Mouse (Mus musculus): ENCODE results near the gene Olfr6.

DNA sequence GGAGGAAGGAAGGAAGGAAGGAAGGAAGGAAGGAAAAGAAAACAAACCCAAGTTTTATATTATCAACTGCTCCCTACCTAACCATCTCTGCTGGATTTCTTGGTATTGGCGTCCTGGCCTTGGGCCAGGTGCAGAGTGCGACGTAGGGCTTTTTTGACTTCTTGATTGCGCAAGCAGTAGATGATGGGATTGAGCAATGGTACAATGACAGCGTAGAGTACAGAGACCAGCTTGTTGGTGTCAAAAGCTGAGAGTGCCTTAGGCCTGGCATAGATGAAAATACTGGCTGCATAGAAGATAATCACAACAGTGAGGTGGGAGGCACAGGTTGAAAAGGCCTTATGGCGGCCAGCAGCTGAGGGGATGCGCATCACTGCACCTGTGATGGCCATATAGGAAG lies 37.1 kb upstream of the Olfr6 start:
- TF ChIP-seq GATA1 (IDR thresholded peaks at IDR 0.05; ENCODE audit: low read length) (no peak), TAL1 (IDR thresholded peaks at IDR 0.05; ENCODE audit: low read length) (no peak)

Data from erythroblast, embryonic 14.5 days (primary cell).